Mouse (Mus musculus): ENCODE measurements at regions not wholly inside any gene's neighbourhood (a gene's known extent, or its start where the extent isn't known, plus 50 kb on each side); places are given as distances from the start of the nearest gene placed in this dataset.

GRCm38 (mm10) chr12:110387056-110387455 lies 59.9 kb upstream of the Ppp2r5c start:
- DNase-seq (ENCODE audit: low spot score) = no peak

GRCm38 (mm10) chr12:110387567-110387966 lies 59.4 kb upstream of the Ppp2r5c start:
- DNase-seq (ENCODE audit: low spot score) = no peak

GRCm38 (mm10) chr12:110389439-110389838 lies 57.5 kb upstream of the Ppp2r5c start:
- no peak for DNase-seq (ENCODE audit: low spot score)

- no peak for DNase-seq (ENCODE audit: low spot score)
Observed at GRCm38 (mm10) chr12:110391464-110391863, 55.5 kb upstream of the Ppp2r5c start.

- no peak for DNase-seq (ENCODE audit: low spot score)
Observed at GRCm38 (mm10) chr12:110393555-110393954, 53.4 kb upstream of the Ppp2r5c start.
